Mouse (Mus musculus) lung, embryonic 14.5 days (tissue): ENCODE data around the gene Upf2. TPM values are rescaled to one million over a fixed set of nuclear protein-coding genes. Genes with fewer than 3 reads are reported as not detected.

ENCODE experiments used
- ATAC-seq: fragments of 200-750 bp; cut with Nextera tagmentation; 2 replicates; pipeline ENCODE4 v1.8.0; 2017; ENCODE audit warnings: mild to moderate bottlenecking, moderate TSS enrichment, moderate library complexity; ENCODE audit not compliant: insufficient read depth
- DNase-seq: peaks from one replicate; pipeline ENCODE4 v3.0.0-alpha.2; 2015
- H3K27ac ChIP-seq: fragments of 300-500 bp; sonication (generic); 2 replicates; pipeline ENCODE4 v1.5.1; 2014; ENCODE audit warnings: low read depth, mild to moderate bottlenecking, moderate library complexity
- H3K27me3 ChIP-seq: fragments of 300-500 bp; sonication (generic); 2 replicates; pipeline ENCODE4 v1.6.1; 2014; ENCODE audit warnings: low read length, control low read depth; ENCODE audit not compliant: insufficient read depth
- H3K36me3 ChIP-seq: fragments of 300-500 bp; sonication (generic); 2 replicates; pipeline ENCODE4 v1.6.1; 2014; ENCODE audit warnings: control low read depth; ENCODE audit not compliant: insufficient read depth
- H3K4me1 ChIP-seq: fragments of 300-500 bp; sonication (generic); 2 replicates; pipeline ENCODE4 v1.6.1; 2014; ENCODE audit warnings: antibody characterized with exemption, control low read depth; ENCODE audit not compliant: insufficient read depth
- H3K4me2 ChIP-seq: fragments of 300-500 bp; sonication (generic); 2 replicates; pipeline ENCODE4 v1.6.1; 2014; ENCODE audit warnings: mild to moderate bottlenecking
- H3K4me3 ChIP-seq: fragments of 300-500 bp; sonication (generic); 2 replicates; pipeline ENCODE4 v1.5.1; 2014; ENCODE audit warnings: low read depth, low read length
- H3K9ac ChIP-seq: fragments of 300-500 bp; sonication (generic); 2 replicates; pipeline ENCODE4 v1.6.1; 2014
- H3K9me3 ChIP-seq: fragments of 300-500 bp; sonication (generic); 2 replicates; pipeline ENCODE4 v1.6.1; 2016; ENCODE audit warnings: low read depth, low read length, control low read depth
- CTCF ChIP-seq: IDR thresholded peaks from 2 replicates; pipeline ENCODE4 v1.5.1; 2016; ENCODE audit warnings: antibody characterized with exemption, low read depth
- WGBS: fragments of 180-500 bp; shearing (Covaris S2); extraction: QIAGEN DNeasy Blood & Tissue Kit; methylation state at CpG from one replicate; pipeline ENCODE4 v1.1.7; 2014; 5-methylcytosine and 5-hydroxymethylcytosine counted together
- polyA plus RNA-seq: library from polyadenylated mRNA; unstranded; fragments of >200 nt; fragmentation: Nextera tagmentation; extraction: Ambion mirVana; gene quantifications from 2 replicates; pipeline ENCODE4 v1.2.1, GENCODE M21; 2014

Upf2 gene
- polyA plus RNA-seq, 1 experiment from 2014 or later = 11.7 TPM

DNA sequence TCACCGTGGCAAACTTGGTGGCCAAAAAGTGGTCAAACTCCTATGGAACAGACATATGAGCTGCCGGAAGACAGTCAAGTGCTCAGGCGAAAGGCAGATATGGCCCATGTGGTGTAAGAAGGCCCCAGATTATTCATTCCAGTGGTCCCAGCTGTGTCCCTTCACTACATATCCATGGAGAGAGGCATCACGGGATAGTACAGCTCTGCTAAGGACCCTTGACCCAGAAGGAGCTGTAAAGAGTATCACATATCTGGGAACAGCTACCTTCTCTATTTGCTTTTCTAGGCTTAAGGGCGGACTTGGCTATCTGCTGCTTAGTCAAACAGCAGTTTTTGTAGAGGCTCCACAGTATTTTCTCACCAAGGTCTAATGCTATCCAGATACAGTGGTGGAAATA, 21.5 kb upstream of the Upf2 start:
- DNase-seq = no peak
- Histone ChIP-seq H3K9me3 (no peaks in the 10 kb centered on the region), H3K4me1 (no peaks in the 10 kb centered on the region), H3K27me3 (no peaks in the 10 kb centered on the region), H3K4me2 (no peak overlapping the region), H3K36me3 (peaks cover 23% of the 10 kb centered on the region; the same call in 1 of the 2 replicates), H3K27ac (no peak overlapping the region), H3K9ac (no peak overlapping the region), H3K4me3 (no peak overlapping the region)
- ATAC-seq = no peak
- TF ChIP-seq CTCF = no peak
- WGBS = 70% methylated on average over 5 of the region's 5 CpGs

- 89% methylated on average over 18 of the region's 18 CpGs for WGBS
- peaks cover 23% of the 10 kb centered on the region; the same call in 1 of the 2 replicates for H3K36me3 ChIP-seq
- no peak for DNase-seq
- ATAC-seq = no peak
- H3K4me2 ChIP-seq = no peak overlapping the region
- no peak overlapping the region for H3K4me3 ChIP-seq
- H3K9me3 ChIP-seq = no peaks in the 10 kb centered on the region
- no peak for TF ChIP-seq CTCF
- H3K27me3 ChIP-seq = no peaks in the 10 kb centered on the region
- H3K9ac ChIP-seq = no peak overlapping the region
- no peak overlapping the region for H3K27ac ChIP-seq
- no peaks in the 10 kb centered on the region for H3K4me1 ChIP-seq
Observed at GRCm38 (mm10) chr2:5930291-5931054, 20.8 kb upstream of the Upf2 start.

- DNase-seq = no peak
- Histone ChIP-seq H3K4me1 (no peaks in the 10 kb centered on the region), H3K27ac (no peak overlapping the region), H3K9me3 (no peaks in the 10 kb centered on the region), H3K4me3 (no peak overlapping the region), H3K27me3 (no peaks in the 10 kb centered on the region), H3K4me2 (no peak overlapping the region), H3K36me3 (peaks cover 23% of the 10 kb centered on the region; the same call in 1 of the 2 replicates), H3K9ac (no peak overlapping the region)
- TF ChIP-seq CTCF = no peak
- no peak for ATAC-seq
- WGBS = 92% methylated on average over 5 of the region's 5 CpGs
Observed at GRCm38 (mm10) chr2:5931938-5932337, 19.3 kb upstream of the Upf2 start.

DNA sequence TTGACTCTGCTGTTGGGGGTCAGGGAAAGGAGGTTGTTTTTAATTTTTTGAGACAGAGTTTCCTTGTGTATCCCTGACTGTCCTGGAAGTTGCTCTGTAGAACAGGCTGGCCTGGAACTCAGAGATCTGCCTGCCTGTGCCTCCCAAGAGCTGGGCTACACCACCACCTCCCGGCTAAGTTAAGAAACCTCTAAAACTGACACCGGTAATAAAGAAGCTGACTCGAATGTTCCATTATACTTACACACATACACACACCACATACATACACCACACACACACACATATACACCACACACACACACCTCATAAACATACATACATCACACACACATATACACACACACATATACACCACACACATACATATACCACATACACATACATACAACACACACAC, 16.3 kb upstream of the Upf2 start:
- H3K4me2 ChIP-seq = no peak overlapping the region
- H3K9ac ChIP-seq = no peak overlapping the region
- DNase-seq (no peak), ATAC-seq (no peak)
- 0 out of 2 replicates have a peak, but pooled peaks cover 7% of the 10 kb centered on the region for H3K36me3 ChIP-seq
- no peak for TF ChIP-seq CTCF
- H3K9me3 ChIP-seq = no peaks in the 10 kb centered on the region
- H3K27ac ChIP-seq = no peak overlapping the region
- H3K4me1 ChIP-seq = no peaks in the 10 kb centered on the region
- H3K27me3 ChIP-seq = no peaks in the 10 kb centered on the region
- no peak overlapping the region for H3K4me3 ChIP-seq
- WGBS = 91% methylated on average over 3 of the region's 3 CpGs

DNA sequence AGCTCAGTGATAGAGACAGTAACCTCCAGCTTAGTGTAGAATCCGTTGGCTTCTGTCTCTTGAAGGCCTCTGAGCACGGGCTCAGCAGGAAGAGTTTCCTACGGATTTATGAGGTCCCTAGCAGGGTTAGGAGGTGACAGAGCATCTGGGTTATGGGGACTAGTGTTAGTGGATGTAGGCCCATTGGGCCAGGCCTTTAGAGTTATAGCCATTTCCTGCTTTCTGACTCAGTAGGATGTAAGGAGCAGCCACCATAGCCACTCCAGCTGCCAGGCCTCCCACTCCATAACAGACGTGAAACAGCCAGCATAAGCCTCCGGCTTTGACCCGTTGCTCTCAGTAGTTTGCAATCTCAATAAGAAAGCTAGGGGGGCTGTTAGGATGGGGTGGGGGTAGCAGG, 15.2 kb upstream of the Upf2 start:
- H3K36me3 ChIP-seq = no peaks in the 10 kb centered on the region
- no peaks in the 10 kb centered on the region for H3K4me1 ChIP-seq
- H3K27me3 ChIP-seq = no peaks in the 10 kb centered on the region
- H3K27ac ChIP-seq = no peak overlapping the region
- no peak overlapping the region for H3K9ac ChIP-seq
- WGBS = 63% methylated on average over 6 of the region's 6 CpGs
- no peak for TF ChIP-seq CTCF
- no peak overlapping the region for H3K4me3 ChIP-seq
- no peak for ATAC-seq
- H3K4me2 ChIP-seq = no peak overlapping the region
- H3K9me3 ChIP-seq = no peaks in the 10 kb centered on the region
- DNase-seq = no peak

DNA sequence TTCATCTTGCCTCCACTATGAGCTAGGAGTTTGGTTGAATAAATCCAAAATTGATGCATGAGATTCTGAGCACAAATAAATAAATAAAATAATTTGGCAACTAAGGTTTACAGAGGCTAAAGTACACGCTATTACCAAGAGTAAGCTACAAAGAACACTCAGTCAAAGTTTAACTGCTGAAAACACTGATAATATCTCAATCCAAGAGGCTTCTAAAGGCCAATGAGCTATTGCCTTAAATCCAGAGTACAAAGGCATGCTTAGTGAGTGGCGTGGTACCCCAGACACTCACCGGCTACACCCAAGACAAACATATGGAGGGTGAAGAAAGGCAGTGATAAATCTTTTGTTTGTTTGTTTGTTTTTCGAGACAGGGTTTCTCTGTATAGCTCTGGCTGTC, 14.7 kb upstream of the Upf2 start:
- H3K4me1 ChIP-seq = no peaks in the 10 kb centered on the region
- no peaks in the 10 kb centered on the region for H3K9me3 ChIP-seq
- no peak overlapping the region for H3K4me2 ChIP-seq
- 76% methylated on average over 4 of the region's 4 CpGs for WGBS
- no peak for DNase-seq
- no peaks in the 10 kb centered on the region for H3K27me3 ChIP-seq
- H3K9ac ChIP-seq = no peak overlapping the region
- H3K36me3 ChIP-seq = no peaks in the 10 kb centered on the region
- no peak for ATAC-seq
- no peak overlapping the region for H3K27ac ChIP-seq
- no peak overlapping the region for H3K4me3 ChIP-seq
- TF ChIP-seq CTCF = no peak

DNA sequence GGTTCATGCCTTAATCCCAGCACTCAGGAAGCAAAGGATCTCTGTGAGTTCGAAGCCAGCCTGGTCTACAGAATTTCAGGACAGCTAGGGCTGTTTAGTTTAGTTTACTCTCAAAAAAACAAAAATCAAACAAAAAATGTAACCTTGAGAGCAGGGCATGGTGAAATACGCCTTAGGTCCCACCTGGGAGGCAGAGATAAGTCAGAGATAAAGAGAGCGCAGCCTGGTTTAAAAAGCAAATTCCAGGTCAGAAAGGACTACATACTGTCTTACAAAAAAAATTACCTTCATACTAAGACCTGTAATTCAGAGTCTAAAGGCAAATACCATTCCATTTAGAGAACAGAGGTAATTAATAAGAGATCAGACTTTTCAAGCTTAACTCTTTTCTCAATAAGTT, 11.9 kb upstream of the Upf2 start:
- Histone ChIP-seq H3K9me3 (no peaks in the 10 kb centered on the region), H3K4me1 (no peaks in the 10 kb centered on the region), H3K4me3 (no peak overlapping the region), H3K27me3 (no peaks in the 10 kb centered on the region), H3K36me3 (no peaks in the 10 kb centered on the region), H3K27ac (no peak overlapping the region), H3K9ac (no peak overlapping the region), H3K4me2 (no peak overlapping the region)
- no peak for TF ChIP-seq CTCF
- 85% methylated on average over 3 of the region's 3 CpGs for WGBS
- DNase-seq (no peak), ATAC-seq (no peak)
